Mouse (Mus musculus) right cerebral cortex, postnatal 25 days (tissue): ENCODE measurements around the gene Klf13.
A peak's percentile ranks its signal among the peaks of the same experiment; 100 is the strongest.

Experiments
- DNase-seq: peaks from one replicate; pipeline ENCODE4 v3.0.0; 2022

Gene Klf13

DNA sequence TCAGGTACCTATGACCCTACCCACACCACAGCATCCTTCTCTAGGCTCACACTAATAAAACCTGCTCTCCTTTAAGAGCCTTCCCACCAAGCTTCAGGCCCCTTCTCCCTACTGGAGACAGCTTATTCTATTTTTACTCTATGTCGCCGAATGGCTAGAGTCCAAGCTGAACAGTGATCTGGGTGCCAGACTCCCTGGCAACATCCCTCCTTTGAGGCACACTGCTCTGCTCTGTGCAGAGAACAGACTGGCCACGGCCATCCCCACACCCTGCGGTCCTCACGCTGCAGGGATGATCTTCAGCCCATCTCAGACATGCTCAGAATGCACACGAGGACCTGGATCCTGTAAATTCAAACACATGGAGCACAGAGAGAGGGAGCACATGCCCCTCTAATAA, 59.1 kb downstream of the Klf13 start:
- DNase-seq = no peak

DNA sequence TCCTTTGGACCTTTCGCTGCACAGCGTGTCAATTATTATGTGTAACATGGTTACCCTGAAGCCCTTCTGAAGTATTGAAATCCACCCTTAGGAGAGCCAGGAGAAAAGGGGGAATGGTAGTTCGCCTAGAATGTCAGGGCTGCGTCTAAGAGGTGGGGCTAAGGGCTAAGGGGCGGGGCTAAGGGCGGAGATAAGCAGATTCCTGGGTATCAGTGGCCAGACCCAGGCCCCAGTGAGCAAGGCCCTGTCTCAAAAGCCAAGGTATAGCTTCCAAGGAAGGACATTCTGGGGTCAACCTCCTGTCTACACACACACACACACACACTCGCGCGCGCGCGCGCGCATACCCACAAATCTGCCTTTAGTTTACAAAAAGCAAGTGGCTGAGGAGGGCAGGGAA, 61.1 kb downstream of the Klf13 start:
- no peak for DNase-seq

DNA sequence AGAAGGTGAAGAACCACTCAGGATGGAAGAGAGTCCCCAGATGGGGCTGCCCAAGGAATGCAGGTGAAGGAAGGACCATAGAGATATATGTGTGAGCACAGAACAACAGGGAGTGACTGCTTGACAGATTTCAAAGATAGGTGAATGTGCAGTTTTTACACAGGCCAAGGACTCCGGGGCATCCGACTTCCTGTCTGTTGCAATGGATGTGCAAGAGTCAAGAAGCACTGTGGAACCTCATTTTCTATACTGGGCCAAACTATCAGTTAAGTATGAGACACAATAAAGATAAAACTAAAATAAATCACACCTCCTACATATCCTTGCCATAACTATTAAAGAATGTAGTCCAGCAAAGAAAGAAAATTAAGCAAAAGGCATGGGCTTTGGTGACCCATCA, 62.1 kb downstream of the Klf13 start:
- DNase-seq = no peak

DNA sequence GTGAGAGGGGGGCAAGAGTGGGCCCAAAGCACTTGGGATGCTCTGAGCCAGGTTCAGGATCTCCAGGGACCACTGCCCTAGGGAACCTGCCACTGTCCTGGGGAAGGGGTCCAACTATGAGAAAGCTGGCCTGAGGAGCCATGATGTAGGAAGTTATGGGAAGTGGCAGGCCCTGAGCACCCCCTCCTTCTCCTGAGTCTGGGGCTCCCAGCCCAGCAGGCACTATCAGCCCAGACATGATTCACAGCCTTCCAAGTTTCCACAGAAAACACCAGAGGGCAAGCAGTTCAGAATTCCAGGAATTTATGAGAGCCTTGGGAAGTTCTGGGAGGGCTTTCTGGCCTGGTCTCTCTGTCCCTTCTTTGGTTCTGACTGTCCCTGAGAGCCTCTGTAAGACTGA, 63.0 kb downstream of the Klf13 start:
- DNase-seq = no peak

DNA sequence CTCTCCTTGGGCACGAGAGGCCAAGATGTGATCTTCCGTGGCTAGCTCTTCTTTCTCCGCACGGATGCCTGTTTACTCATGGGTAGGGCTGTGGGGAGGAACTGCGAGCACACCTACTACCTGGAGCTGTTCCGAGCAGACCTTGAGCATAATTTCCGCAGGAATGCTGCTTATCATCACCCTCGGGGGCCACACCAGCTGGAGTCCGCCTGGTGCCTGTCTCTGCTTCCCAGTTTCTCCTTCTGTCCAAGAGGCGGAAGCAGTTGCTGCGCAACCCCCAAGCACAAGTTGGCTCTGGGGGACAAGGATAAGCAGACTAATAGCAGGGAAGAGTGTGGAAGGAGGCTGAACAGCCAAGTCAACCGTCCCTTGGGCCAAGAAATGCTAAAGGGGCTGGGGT, 64.8 kb downstream of the Klf13 start:
- DNase-seq = no peak

DNA sequence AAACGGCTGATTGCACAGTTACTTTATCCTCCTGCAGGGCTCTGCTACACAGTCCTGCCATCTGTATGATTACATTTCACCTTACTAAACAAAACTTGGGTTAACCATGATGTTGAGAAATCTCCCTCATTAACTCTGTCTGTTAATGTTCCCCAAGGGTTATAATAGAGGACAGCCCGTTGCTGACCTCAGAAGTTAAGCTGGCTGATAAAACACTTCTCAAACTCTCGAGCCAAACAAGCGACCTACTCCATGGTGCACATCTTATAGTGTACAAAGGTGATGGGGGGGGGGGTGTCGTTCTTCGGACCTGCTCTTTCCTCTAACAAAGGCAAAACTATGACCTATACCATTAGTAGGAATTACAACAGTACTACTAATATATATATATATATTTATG, 67.0 kb downstream of the Klf13 start:
- no peak for DNase-seq

DNA sequence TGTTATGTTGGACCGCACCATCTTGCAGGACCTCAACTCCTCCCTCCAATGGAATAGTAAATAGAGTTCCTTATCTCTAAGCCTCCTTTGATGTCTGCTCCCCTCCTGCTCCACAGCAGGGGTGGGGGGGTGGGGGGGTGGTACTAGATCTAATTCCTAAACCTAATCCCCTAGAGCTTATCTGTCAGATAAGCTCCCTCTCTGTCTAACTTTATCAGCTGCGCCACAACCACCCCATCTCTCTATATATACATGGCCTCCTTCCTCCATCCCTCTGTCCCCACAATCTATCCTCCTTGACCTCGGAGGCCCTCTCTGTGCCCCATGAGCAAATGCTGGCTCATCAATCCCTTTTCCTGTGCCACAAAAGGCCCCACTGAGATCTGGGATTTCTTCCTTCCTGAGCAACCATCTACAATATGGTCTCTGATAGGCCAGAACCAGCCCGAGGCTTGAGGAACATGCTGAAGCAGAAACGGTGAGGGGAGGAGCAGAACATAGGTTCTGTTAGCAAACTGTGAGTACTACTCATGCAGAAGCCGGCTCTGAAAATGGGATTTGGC, 70.3 kb downstream of the Klf13 start:
- DNase-seq = no peak

DNA sequence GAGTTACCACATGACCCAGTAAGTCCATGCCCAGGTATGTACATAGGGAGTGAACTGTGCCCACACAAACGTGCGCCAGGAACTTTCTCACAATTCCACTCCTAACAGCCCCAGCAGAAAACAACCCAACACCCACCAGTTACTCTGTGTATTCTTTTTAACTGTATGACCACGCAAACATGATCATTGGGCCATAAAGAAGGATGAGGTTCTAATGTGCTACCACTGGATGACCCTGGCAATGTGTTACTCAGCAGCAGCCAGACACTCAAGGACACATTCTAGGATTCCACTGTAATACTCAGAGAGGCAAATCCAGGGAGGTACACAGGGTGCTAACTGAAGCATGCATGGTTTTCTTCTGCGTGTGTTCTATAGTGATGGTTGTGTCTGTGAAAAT, 72.8 kb downstream of the Klf13 start:
- DNase-seq = no peak

DNA sequence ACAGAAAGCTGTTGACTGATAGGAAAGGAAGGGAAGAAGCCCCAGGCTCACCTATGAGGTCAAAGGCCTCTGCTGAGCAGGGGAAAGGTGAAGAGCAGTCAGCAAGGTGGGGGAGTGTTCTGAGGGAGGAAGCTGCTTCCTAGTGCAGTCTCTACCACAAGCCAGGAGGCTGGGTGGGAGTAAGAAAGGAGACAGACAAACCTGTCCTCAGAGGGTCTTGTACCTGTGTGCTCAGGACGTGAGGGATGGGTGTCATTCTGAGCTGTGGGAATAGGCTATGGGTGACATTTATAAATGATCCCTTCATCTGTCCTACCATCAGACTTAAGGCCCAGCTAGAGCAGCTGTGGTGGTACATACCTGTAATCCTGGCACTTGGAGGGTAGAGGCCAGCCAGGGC, 75.7 kb downstream of the Klf13 start:
- DNase-seq = no peak

DNA sequence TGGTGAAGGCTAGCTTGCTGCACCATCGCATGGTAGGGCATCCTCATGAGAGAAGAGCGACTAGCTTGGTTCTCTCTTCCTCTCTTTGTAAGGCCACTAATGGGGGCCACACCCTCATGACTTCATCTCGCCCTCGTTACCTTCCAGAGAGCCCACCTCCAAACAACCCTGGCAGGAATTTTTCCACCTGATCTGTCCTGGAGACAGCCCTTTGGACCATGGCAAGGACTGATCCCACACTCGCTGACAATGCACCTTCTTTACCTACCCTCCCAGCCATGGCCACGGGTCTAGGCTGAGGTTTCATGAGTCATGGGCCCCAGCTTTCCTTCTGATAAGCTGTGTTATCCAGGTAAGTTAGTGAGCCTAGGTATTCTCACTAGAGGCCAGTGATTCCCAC, 77.6 kb downstream of the Klf13 start:
- no peak for DNase-seq

DNA sequence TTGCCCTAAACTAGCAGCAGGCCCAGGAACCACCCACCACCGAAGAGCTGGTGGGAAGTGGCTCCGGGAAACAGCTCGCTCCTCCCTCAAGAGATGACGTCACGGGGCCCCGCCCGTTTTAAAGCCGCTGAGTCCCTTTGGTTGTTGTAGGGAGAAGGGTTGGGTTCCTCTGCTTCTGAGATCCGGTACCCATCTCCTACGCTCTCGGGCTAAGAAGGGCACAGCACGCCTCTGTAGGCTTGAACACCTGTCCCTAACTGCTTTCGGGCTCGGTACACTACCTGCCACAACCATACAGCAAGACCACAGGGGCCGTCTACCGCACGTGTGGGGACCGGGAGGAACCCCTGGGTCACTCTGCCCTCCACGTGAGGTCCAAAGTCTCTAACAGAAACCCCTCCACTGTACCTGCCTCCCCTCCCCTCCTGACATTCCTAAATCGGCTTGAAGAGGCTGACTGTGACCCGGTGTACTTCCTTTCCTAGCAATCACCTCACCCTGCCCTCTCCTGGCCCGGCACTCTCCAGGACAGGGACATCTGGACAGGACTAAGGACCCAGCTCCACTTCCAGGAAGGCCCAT, 80.1 kb downstream of the Klf13 start:
- peak; percentile 86 for DNase-seq

DNA sequence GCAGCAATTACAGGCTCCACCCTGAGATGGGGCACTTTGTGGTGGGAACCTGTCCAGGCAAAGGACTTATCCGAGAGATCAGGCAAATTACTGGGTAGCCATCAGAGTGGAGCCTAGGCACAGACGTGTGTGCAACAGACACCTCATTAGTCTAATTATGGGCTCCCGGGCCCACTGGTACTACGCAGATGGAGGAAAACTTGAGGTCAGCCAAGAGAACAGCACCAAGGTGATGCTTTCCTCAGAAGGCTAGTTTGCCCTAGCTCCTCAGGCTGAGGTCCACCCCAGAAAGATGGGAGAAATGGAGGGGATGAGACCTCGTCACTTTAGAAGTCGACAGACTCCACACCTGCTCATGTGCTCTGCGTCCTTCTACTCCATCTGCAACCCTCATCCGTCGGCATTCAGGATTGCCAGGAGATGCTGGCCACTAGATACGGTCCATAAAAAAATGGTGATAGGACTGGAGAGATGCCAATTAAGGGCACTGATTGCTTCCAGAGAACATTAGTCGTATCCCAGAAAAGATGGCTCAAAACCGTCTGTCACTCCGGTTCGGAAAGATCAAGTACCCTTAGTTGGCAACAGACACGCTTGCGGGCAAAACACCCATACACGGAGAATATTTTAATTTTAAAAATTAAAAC, 80.8 kb downstream of the Klf13 start:
- DNase-seq = no peak

DNA sequence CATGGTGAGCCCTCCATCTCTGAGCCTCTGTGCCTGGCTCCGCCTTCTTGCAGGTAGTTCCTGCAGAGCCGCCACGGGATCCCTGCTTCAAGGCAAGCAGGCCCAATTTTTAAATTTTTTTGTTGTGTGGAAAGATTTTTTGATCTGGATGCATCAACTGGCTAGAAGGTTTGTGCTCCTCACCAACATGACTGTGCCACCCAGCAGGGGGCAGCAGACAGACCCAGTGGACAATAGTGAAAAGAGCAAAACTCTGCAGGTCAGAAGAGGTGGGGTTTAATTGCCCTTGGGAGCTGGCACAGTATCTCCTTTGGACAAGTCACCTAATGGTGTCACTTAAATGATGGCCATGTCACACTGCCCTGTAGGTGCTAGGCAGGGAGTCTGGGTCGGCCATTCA, 83.4 kb downstream of the Klf13 start:
- no peak for DNase-seq

DNA sequence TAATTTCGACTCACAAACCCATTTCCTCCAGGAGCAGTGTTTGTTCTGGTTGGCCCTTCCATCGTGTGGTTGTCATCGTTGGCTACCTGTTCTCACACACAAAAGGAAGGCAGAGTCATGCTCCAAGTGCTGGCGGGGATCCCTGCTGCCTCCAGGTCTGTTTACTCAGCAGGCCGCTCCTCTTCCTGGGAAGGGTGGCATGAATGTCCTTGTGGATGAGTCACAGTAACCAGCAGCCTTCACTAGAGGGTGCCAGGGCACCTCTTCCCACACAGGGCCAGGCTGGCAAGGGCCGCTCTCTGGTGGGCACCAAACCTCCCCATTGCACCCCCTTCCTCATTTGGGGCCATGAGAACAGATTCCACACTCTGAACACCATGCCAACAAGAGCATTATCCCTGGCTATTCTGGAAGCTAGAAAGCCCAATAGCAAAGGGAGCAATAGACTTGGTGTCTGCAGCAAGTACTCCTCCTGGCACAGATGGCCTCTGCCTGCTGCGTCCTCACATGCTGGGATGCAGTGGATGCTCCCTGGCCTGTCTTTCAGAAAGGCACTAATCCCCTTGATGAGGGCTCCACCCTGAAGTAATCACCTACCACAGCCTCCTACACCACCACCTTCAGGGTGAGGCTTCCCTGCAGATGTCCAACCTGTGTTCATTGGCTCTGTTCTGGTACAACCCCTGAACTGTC, 86.7 kb downstream of the Klf13 start:
- peak; percentile 44 for DNase-seq
